Mouse (Mus musculus): ENCODE measurements around the gene Igf2. TPM values are rescaled to one million over a fixed set of nuclear protein-coding genes. Genes with fewer than 3 reads are reported as not detected.

Gene Igf2
- total RNA-seq, 2 experiments from 2014 or later, result not detected

Other genes starting within 250 kb of the Igf2 start
- not detected in 2 replicates for gene Syt8, start 232.0 kb downstream of the Igf2 start, total RNA-seq (2015)
- gene Syt8, start 232.0 kb downstream of the Igf2 start, total RNA-seq (2017), result not detected in 2 replicates
- gene Tnni2, start 225.0 kb downstream of the Igf2 start, total RNA-seq (2015), result 6.0 and 8.0 TPM in 2 replicates
- gene Tnni2, start 225.0 kb downstream of the Igf2 start, total RNA-seq (2017), result 2.4 and 7.7 TPM in 2 replicates
- 45.9 and 75.5 TPM in 2 replicates for gene Lsp1, start 206.0 kb downstream of the Igf2 start, total RNA-seq (2015)
- gene Lsp1, start 206.0 kb downstream of the Igf2 start, total RNA-seq (2017), result 65.5 and 67.5 TPM in 2 replicates
- 0.20 TPM in 1 of 2 replicates, not detected in the other for gene Tnnt3, start 168.0 kb downstream of the Igf2 start, total RNA-seq (2015)
- gene Tnnt3, start 168.0 kb downstream of the Igf2 start, total RNA-seq (2017), result not detected in 2 replicates
- gene Mrpl23, start 134.1 kb downstream of the Igf2 start, total RNA-seq (2015), result 10.4 and 11.8 TPM in 2 replicates
- gene Mrpl23, start 134.1 kb downstream of the Igf2 start, total RNA-seq (2017), result 45.9 and 63.4 TPM in 2 replicates
- gene Gm49394, start 3.1 kb upstream of the Igf2 start, total RNA-seq (2015), result not detected in 2 replicates
- gene Gm49394, start 3.1 kb upstream of the Igf2 start, total RNA-seq (2017), result not detected in 2 replicates
- not detected in 2 replicates for gene Ins2, start 76.6 kb upstream of the Igf2 start, total RNA-seq (2015)
- not detected in 2 replicates for gene Ins2, start 76.6 kb upstream of the Igf2 start, total RNA-seq (2017)

All from megakaryocyte progenitor cell, adult 5-6 weeks (primary cell).